Mouse (Mus musculus) MEL (cell line): ENCODE measurements around the gene Map4. TPM values are rescaled to one million over a fixed set of nuclear protein-coding genes. Genes with fewer than 3 reads are reported as not detected.

Experiments
- DNase-seq: peaks from one replicate; pipeline ENCODE4 v3.0.0; 2011; ENCODE audit warnings: low read depth, low spot score
- H3K27ac ChIP-seq: 2 replicates; pipeline ENCODE4 v1.5.1; 2012; ENCODE audit warnings: low read depth, mild to moderate bottlenecking, control low read depth, low read length, moderate library complexity; ENCODE audit not compliant: control insufficient read depth
- H3K27me3 ChIP-seq, 2 experiments: fragments of 150-350 bp in 1 of 2; sonication (generic) in 1 of 2; 2 replicates each; pipeline ENCODE4 v1.6.1; 2012; ENCODE audit warnings: low read length in 2 of 2, mild to moderate bottlenecking in 2 of 2, improper control_type of control experiment in 1 of 2, moderate library complexity in 1 of 2; ENCODE audit not compliant: insufficient read depth in 2 of 2, control insufficient read depth in 1 of 2
- H3K36me3 ChIP-seq, 2 experiments: 2 replicates each; pipeline ENCODE4 v1.6.1; 2012 to 2014; ENCODE audit warnings: low read length in 2 of 2, improper control_type of control experiment in 1 of 2, inconsistent platforms in 1 of 2, mild to moderate bottlenecking in 1 of 2; ENCODE audit not compliant: insufficient read depth in 2 of 2, control insufficient read depth in 1 of 2
- H3K4me1 ChIP-seq, 2 experiments: fragments of 150-350 bp in 1 of 2; sonication (generic) in 1 of 2; 2 replicates each; pipeline ENCODE4 v1.6.1; 2012; ENCODE audit warnings: low read length in 2 of 2, improper control_type of control experiment in 1 of 2, mild to moderate bottlenecking in 1 of 2; ENCODE audit not compliant: insufficient read depth in 2 of 2, control insufficient read depth in 1 of 2
- H3K4me3 ChIP-seq, 2 experiments: fragments of 150-350 bp in 1 of 2; sonication (generic) in 1 of 2; 2 replicates each; pipeline ENCODE4 v1.5.1; 2012; ENCODE audit warnings: low read depth in 2 of 2, low read length in 2 of 2, mild to moderate bottlenecking in 2 of 2, moderate library complexity in 2 of 2, control low read depth in 1 of 2, improper control_type of control experiment in 1 of 2; ENCODE audit not compliant: control insufficient read depth in 1 of 2, insufficient read depth in 1 of 2
- H3K79me2 ChIP-seq: 2 replicates; pipeline ENCODE4 v1.6.1; 2012; ENCODE audit warnings: mild to moderate bottlenecking, low read length, moderate library complexity; ENCODE audit not compliant: control insufficient read depth, poor library complexity, insufficient read depth
- H3K9ac ChIP-seq: 2 replicates; pipeline ENCODE4 v1.6.1; 2012; ENCODE audit warnings: low read depth, mild to moderate bottlenecking, control low read depth, low read length, moderate library complexity; ENCODE audit not compliant: control insufficient read depth, poor library complexity, severe bottlenecking
- H3K9me3 ChIP-seq: fragments of 150-350 bp; sonication (generic); replicated peaks from 2 replicates; pipeline ENCODE4 v1.6.1; 2012; ENCODE audit warnings: mild to moderate bottlenecking, low read length, improper control_type of control experiment, moderate library complexity; ENCODE audit not compliant: insufficient read depth
- BHLHE40 ChIP-seq: IDR thresholded peaks from 2 replicates; pipeline ENCODE4 v1.6.1; 2012; ENCODE audit warnings: low read depth, mild to moderate bottlenecking, inconsistent platforms, low read length, improper control_type of control experiment, borderline replicate concordance
- CHD2 ChIP-seq: IDR thresholded peaks from 2 replicates; pipeline ENCODE4 v1.6.1; 2011; ENCODE audit warnings: low read length, improper control_type of control experiment
- E2F4 ChIP-seq: IDR thresholded peaks from 2 replicates; pipeline ENCODE4 v1.6.1; 2011; ENCODE audit warnings: low read depth, low read length, improper control_type of control experiment, borderline replicate concordance
- ELF1 ChIP-seq: IDR thresholded peaks from 2 replicates; pipeline ENCODE4 v1.6.1; 2014; ENCODE audit warnings: low read depth, mild to moderate bottlenecking, inconsistent platforms, low read length, improper control_type of control experiment, moderate library complexity
- EP300 ChIP-seq, 2 experiments: IDR thresholded peaks; 2 replicates each; pipeline ENCODE4 v1.6.1; 2011; ENCODE audit warnings: improper control_type of control experiment in 2 of 2, low read length in 2 of 2, low read depth in 1 of 2, mild to moderate bottlenecking in 1 of 2
- ETS1 ChIP-seq: IDR thresholded peaks from 2 replicates; pipeline ENCODE4 v1.6.1; 2012; ENCODE audit warnings: low read depth, mild to moderate bottlenecking, inconsistent platforms, low read length, improper control_type of control experiment, moderate library complexity
- GABPA ChIP-seq: IDR thresholded peaks from 2 replicates; pipeline ENCODE4 v1.6.1; 2012; ENCODE audit warnings: low read depth, mild to moderate bottlenecking, inconsistent platforms, low read length, improper control_type of control experiment, moderate library complexity
- GATA1 ChIP-seq: IDR thresholded peaks from 2 replicates; pipeline ENCODE4 v1.6.1; 2011; ENCODE audit warnings: low read depth, low read length, improper control_type of control experiment
- HCFC1 ChIP-seq: IDR thresholded peaks from 2 replicates; pipeline ENCODE4 v1.6.1; 2012; ENCODE audit warnings: low read depth, mild to moderate bottlenecking, inconsistent platforms, low read length, improper control_type of control experiment, moderate library complexity
- JUND ChIP-seq: IDR thresholded peaks from 2 replicates; pipeline ENCODE4 v1.6.1; 2011; ENCODE audit warnings: low read depth, mild to moderate bottlenecking, improper control_type of control experiment, low read length
- KAT2A ChIP-seq: conservative IDR thresholded peaks from 2 replicates; pipeline ENCODE4 v1.6.1; 2012; ENCODE audit warnings: low read depth, low read length, improper control_type of control experiment, inconsistent platforms
- MAFK ChIP-seq: IDR thresholded peaks from 2 replicates; pipeline ENCODE4 v1.6.1; 2011; ENCODE audit warnings: low read depth, mild to moderate bottlenecking, low read length, improper control_type of control experiment, borderline replicate concordance
- MAX ChIP-seq: IDR thresholded peaks from 2 replicates; pipeline ENCODE4 v1.6.1; 2011; ENCODE audit warnings: low read length, improper control_type of control experiment
- MAZ ChIP-seq: IDR thresholded peaks from 2 replicates; pipeline ENCODE4 v1.6.1; 2012; ENCODE audit warnings: low read depth, mild to moderate bottlenecking, inconsistent platforms, low read length, improper control_type of control experiment
- MEF2A ChIP-seq: IDR thresholded peaks from 2 replicates; pipeline ENCODE4 v1.6.1; 2014; ENCODE audit warnings: low read depth, mild to moderate bottlenecking, inconsistent platforms, low read length, improper control_type of control experiment; ENCODE audit not compliant: poor library complexity, insufficient replicate concordance, severe bottlenecking; ENCODE audit errors: extremely low read depth
- MYB ChIP-seq: IDR thresholded peaks from 2 replicates; pipeline ENCODE4 v1.6.1; 2011; ENCODE audit warnings: mild to moderate bottlenecking, low read depth, low read length, improper control_type of control experiment
- NRF1 ChIP-seq: IDR thresholded peaks from 2 replicates; pipeline ENCODE4 v1.6.1; 2014; ENCODE audit warnings: low read depth, mild to moderate bottlenecking, inconsistent platforms, low read length, improper control_type of control experiment, moderate library complexity; ENCODE audit not compliant: poor library complexity, insufficient read depth, severe bottlenecking
- POLR2AphosphoS2 ChIP-seq: IDR thresholded peaks from 2 replicates; pipeline ENCODE4 v1.6.1; 2011; ENCODE audit warnings: low read length, improper control_type of control experiment
- POLR2AphosphoS5 ChIP-seq: IDR thresholded peaks from 2 replicates; pipeline ENCODE4 v1.6.1; 2012; ENCODE audit warnings: low read depth, borderline replicate concordance, mild to moderate bottlenecking, inconsistent platforms, low read length, moderate library complexity, mixed read lengths
- SMC3 ChIP-seq: IDR thresholded peaks from 2 replicates; pipeline ENCODE4 v1.6.1; 2011; ENCODE audit warnings: low read depth, low read length, improper control_type of control experiment
- TAL1 ChIP-seq: IDR thresholded peaks from 2 replicates; pipeline ENCODE4 v1.6.1; 2012; ENCODE audit warnings: mild to moderate bottlenecking, inconsistent platforms, low read length, moderate library complexity, mixed read lengths
- USF1 ChIP-seq: IDR thresholded peaks from 2 replicates; pipeline ENCODE4 v1.6.1; 2014; ENCODE audit warnings: low read depth, mild to moderate bottlenecking, inconsistent platforms, low read length, improper control_type of control experiment, moderate library complexity
- ZKSCAN1 ChIP-seq: IDR thresholded peaks from 2 replicates; pipeline ENCODE4 v1.6.1; 2012; ENCODE audit warnings: low read depth, mild to moderate bottlenecking, inconsistent platforms, low read length, improper control_type of control experiment, moderate library complexity
- ZMIZ1 ChIP-seq: IDR thresholded peaks from 2 replicates; pipeline ENCODE4 v1.6.1; 2012; ENCODE audit warnings: low read depth, mild to moderate bottlenecking, inconsistent platforms, low read length, improper control_type of control experiment, moderate library complexity
- polyA plus RNA-seq, 2 experiments: library from polyadenylated mRNA; stranded (reverse) in 1 of 2; unstranded in 1 of 2; fragments of >175 nt in 1 of 2; fragments of >200 nt in 1 of 2; gene quantifications; 2 replicates each; pipeline versions ENCODE4 v1.2.1 to v1.2.4; 2012; ENCODE audit warnings: low replicate concordance in 2 of 2, low read depth in 1 of 2; ENCODE audit not compliant: insufficient read length in 2 of 2, insufficient read depth in 1 of 2, missing spikeins in 1 of 2
- total RNA-seq: library from RNA; depleted of rRNA; stranded (reverse); fragments of 300-350 nt; gene quantifications from 2 replicates; pipeline ENCODE4 v1.2.3, GENCODE M21; 2012

The Map4 gene
- total and polyA plus RNA-seq, 3 experiments, result 14.5 to 47.8 TPM; not detected in 1

GRCm38 (mm10) chr9:110062405-110062804 is 131.1 kb downstream of the Map4 start:
- no peaks in the 10 kb centered on the region for H3K9me3 ChIP-seq
- no peaks in the 10 kb centered on the region for H3K4me1 ChIP-seq
- TF ChIP-seq EP300 (IDR thresholded peaks at IDR 0.05; ENCODE audit: low read depth in 1 of 2, low read length in 2 of 2), result no peak
- TF ChIP-seq MAFK, result no peak
- no peak for TF ChIP-seq USF1
- no peak overlapping the region for H3K4me3 ChIP-seq
- H3K27me3 ChIP-seq, result no peaks in the 10 kb centered on the region
- H3K27ac ChIP-seq, result no peak overlapping the region
- no peak for DNase-seq
- H3K36me3 ChIP-seq, result no peaks in the 10 kb centered on the region
- no peaks in the 10 kb centered on the region for H3K79me2 ChIP-seq
- H3K9ac ChIP-seq, result no peak overlapping the region

- Histone ChIP-seq H3K9me3 (no peaks in the 10 kb centered on the region), H3K4me3 (no peak overlapping the region), H3K79me2 (no peaks in the 10 kb centered on the region), H3K36me3 (no peaks in the 10 kb centered on the region), H3K27ac (no peak overlapping the region), H3K9ac (no peak overlapping the region), H3K27me3 (no peaks in the 10 kb centered on the region), H3K4me1 (no peaks in the 10 kb centered on the region)
- TF ChIP-seq ETS1 (no peak), GABPA (no peak), USF1 (no peak), BHLHE40 (no peak), SMC3 (no peak), GATA1 (no peak), HCFC1 (no peak), ELF1 (no peak), CHD2 (no peak), POLR2AphosphoS5 (no peak), ZKSCAN1 (no peak), MAZ (no peak), NRF1 (no peak), EP300 (IDR thresholded peaks at IDR 0.05; ENCODE audit: low read depth in 1 of 2, low read length in 2 of 2) (no peak)
- no peak for DNase-seq
Observed at GRCm38 (mm10) chr9:110062861-110063260, 131.6 kb downstream of the Map4 start.

GRCm38 (mm10) chr9:110064641-110065040 is 133.4 kb downstream of the Map4 start:
- DNase-seq, result no peak
- H3K27me3 ChIP-seq, result no peaks in the 10 kb centered on the region
- TF ChIP-seq MEF2A (no peak), POLR2AphosphoS2 (no peak), SMC3 (no peak), ZMIZ1 (no peak), BHLHE40 (no peak), MAX (no peak), ETS1 (no peak), GATA1 (no peak), E2F4 (no peak), TAL1 (no peak), JUND (no peak), ELF1 (no peak), KAT2A (no peak), MYB (no peak), CHD2 (no peak)
- no peaks in the 10 kb centered on the region for H3K79me2 ChIP-seq
- no peak overlapping the region for H3K4me3 ChIP-seq
- H3K36me3 ChIP-seq, result no peaks in the 10 kb centered on the region
- H3K4me1 ChIP-seq, result no peaks in the 10 kb centered on the region
- no peak overlapping the region for H3K27ac ChIP-seq
- H3K9me3 ChIP-seq, result no peaks in the 10 kb centered on the region
- no peak overlapping the region for H3K9ac ChIP-seq
